Mouse (Mus musculus): ENCODE results near the gene Speer2. TPM values are rescaled to one million over a fixed set of nuclear protein-coding genes. Genes with fewer than 3 reads are reported as not detected.

Gene Speer2
- polyA plus RNA-seq (2012; rRNA removed) = not detected in 2 replicates

DNA sequence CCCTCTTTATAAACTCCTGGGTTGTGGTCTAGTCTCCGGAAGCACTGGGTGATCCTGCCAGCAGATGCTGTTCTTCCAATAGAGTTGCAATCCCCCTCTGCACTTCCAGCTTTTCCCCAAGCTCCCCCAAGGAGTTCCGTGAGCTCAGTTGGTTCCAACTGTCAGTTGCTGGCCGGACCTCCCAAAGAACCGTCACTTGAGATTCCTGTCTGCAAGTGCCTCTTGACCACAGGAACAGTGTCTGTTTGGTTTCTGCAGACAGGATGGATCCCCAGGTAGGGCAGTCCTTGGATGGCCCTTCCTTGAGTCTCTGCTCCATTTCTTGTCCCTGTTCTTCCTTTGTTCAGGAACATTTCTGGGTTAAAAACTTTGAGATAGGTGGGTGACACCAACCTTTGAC lies at the start of gene Speer2:
Speer2 (minus strand) TSS at position 101 of the 400 bp plus-strand sequence.

Measured in stomach, adult 2 months (tissue).